Mouse (Mus musculus) lung, postnatal 0 days (tissue): ENCODE results near the gene Cep57.

ENCODE experiments used
- CTCF ChIP-seq: IDR thresholded peaks from 2 replicates; pipeline ENCODE4 v1.5.1; 2016; ENCODE audit warnings: antibody characterized with exemption, mild to moderate bottlenecking
- EP300 ChIP-seq: IDR thresholded peaks from 2 replicates; pipeline ENCODE4 v1.6.1; 2016; ENCODE audit warnings: antibody characterized with exemption, mild to moderate bottlenecking, control low read depth

- TF ChIP-seq CTCF, result no peak
- no peak for TF ChIP-seq EP300
Observed at GRCm38 (mm10) chr9:13875340-13875739, 48.4 kb upstream of the Cep57 start.
